Mouse (Mus musculus) lung, adult 2 months (tissue): ENCODE measurements around the gene Olfr1402. TPM values are rescaled to one million over a fixed set of nuclear protein-coding genes. Genes with fewer than 3 reads are reported as not detected.

Experiments used
- DNase-seq: peaks from one replicate; pipeline ENCODE4 v3.0.0; 2022
- H3K4me1 ChIP-seq: fragments of 200-500 bp; 2 replicates; pipeline ENCODE4 v1.6.1; 2011; ENCODE audit warnings: low read length; ENCODE audit not compliant: control insufficient read depth, insufficient read depth
- H3K4me3 ChIP-seq: fragments of 200-500 bp; replicated peaks from 2 replicates; pipeline ENCODE3; 2011; ENCODE audit warnings: low read depth, mild to moderate bottlenecking, control low read depth, low read length; ENCODE audit errors: extremely low read depth
- CTCF ChIP-seq: fragments of 200-500 bp; IDR thresholded peaks from 2 replicates; pipeline ENCODE4 v1.5.1; 2011; ENCODE audit warnings: mild to moderate bottlenecking, low read length, control low read depth; ENCODE audit not compliant: insufficient read depth
- POLR2A ChIP-seq: fragments of 200-500 bp; IDR thresholded peaks from 2 replicates; pipeline ENCODE4 v1.6.1; 2011; ENCODE audit warnings: low read depth, mild to moderate bottlenecking, control low read depth, low read length, borderline replicate concordance; ENCODE audit errors: extremely low read depth
- WGBS: fragments of 180-500 bp; shearing (Covaris S2); methylation state at CpG from one replicate; pipeline ENCODE4 v1.1.7; 2018; 5-methylcytosine and 5-hydroxymethylcytosine counted together
- polyA plus RNA-seq: library from polyadenylated mRNA; depleted of rRNA; stranded (reverse); fragments of >200 nt; gene quantifications from 2 replicates; pipeline ENCODE4 v1.2.3, GENCODE M21; 2012; rRNA removed

Olfr1402 gene
- polyA plus RNA-seq = not detected in 2 replicates

DNA sequence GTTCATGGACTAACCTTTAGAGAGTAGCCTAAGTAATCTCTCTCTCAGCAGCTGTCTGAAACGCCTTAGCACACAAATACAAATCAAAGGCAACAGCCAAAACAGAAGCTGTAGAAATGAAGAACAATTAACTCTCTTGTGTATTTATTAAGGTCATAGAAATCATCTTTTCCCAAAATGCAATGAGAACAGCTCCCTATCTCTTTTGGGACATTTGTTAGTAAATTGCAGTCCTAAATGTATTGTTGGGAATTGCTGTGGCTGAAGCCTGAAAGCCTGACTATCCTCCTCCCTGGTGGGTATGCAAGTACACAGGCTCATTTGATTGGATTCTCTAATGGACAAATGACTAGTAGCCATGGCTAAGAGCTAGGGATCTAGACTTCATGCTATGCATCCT lies at the start of gene Olfr1402:
Gene Olfr1402 (minus strand): TSS at position 101 of the 400 bp plus-strand sequence.
- DNase-seq = no peak
- Histone ChIP-seq H3K4me3 (no peak within 1 kb of the TSS), H3K4me1 (0 out of 2 replicates have a peak, but pooled peaks cover 2% of the 10 kb centered on the region)
- no peak for TF ChIP-seq CTCF
- TF ChIP-seq POLR2A = no peak
- 78% methylated on average over 1 of the region's 1 CpGs for WGBS

DNA sequence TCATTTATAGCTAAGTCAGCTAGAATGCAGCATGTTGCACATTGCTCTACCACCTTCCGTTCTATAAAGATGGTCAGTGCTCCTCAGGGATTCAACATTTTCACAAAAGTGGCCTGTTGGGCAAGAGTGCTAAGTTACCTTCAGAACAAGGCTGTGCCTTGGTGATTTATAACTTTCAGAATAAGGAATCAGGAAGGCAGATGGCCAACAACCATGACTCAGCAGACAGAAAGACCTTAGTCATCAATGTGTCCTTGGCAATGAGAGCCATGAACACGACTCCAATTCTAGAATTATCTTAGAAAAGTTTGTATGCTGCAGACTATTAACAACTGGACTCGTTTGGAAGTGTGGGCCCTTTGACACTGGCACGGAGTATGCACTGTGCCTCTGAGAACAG lies 33.5 kb upstream of the Olfr1402 start:
- Histone ChIP-seq H3K4me1 (no peaks in the 10 kb centered on the region), H3K4me3 (no peak overlapping the region)
- DNase-seq = no peak
- WGBS = 71% methylated on average over 4 of the region's 4 CpGs
- TF ChIP-seq CTCF = no peak
- no peak for TF ChIP-seq POLR2A

- TF ChIP-seq CTCF = no peak
- no peak for TF ChIP-seq POLR2A
- Histone ChIP-seq H3K4me3 (no peak overlapping the region), H3K4me1 (no peaks in the 10 kb centered on the region)
- DNase-seq = no peak
- WGBS = 87% methylated on average over 2 of the region's 2 CpGs
These were observed 16.8 kb upstream of the Olfr1402 start for GRCm38 (mm10) chr3:97438619-97439018.

DNA sequence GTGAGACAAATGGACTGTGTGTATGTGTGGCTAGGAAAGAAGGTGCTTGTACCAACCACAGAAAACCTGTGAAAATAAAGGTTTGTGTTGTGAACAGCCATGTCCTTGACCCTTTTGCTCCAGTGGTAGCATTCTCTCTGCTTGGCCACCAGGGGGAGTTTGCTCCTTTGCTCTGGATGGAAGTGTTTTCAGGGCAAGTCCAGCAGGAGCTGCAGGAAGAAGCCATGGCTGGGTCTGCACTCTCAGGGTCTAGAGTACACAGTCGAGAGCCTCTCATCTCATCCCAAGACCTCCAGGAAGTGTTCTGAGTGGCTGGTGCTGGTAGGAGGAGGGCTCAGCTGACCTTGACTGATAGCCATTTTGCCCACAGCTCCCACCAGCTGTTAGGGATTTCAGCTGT lies 27.5 kb downstream of the Olfr1402 start:
- WGBS = 4% methylated on average over 1 of the region's 1 CpGs
- DNase-seq = peak; percentile 36
- TF ChIP-seq CTCF (peak; percentile 86), POLR2A (no peak)
- H3K4me1 ChIP-seq = no peaks in the 10 kb centered on the region
- no peak overlapping the region for H3K4me3 ChIP-seq

GRCm38 (mm10) chr3:97393079-97393478 lies 28.7 kb downstream of the Olfr1402 start:
- DNase-seq = no peak

GRCm38 (mm10) chr3:97370382-97370781 lies 51.4 kb downstream of the Olfr1402 start:
- TF ChIP-seq POLR2A (no peak), CTCF (no peak)
- DNase-seq = no peak
- Histone ChIP-seq H3K4me3 (no peak overlapping the region), H3K4me1 (no peaks in the 10 kb centered on the region)

More at GRCm38 (mm10) chr3:97393079-97393478, 28.7 kb downstream of the Olfr1402 start:
- H3K4me1 ChIP-seq = no peaks in the 10 kb centered on the region
- H3K4me3 ChIP-seq = no peak overlapping the region
- no peak for TF ChIP-seq POLR2A
- TF ChIP-seq CTCF = peak; percentile 49; the same call in 1 of the 2 replicates
- whole genome bisulfite sequencing = 65% methylated on average over 5 of the region's 5 CpGs

DNA sequence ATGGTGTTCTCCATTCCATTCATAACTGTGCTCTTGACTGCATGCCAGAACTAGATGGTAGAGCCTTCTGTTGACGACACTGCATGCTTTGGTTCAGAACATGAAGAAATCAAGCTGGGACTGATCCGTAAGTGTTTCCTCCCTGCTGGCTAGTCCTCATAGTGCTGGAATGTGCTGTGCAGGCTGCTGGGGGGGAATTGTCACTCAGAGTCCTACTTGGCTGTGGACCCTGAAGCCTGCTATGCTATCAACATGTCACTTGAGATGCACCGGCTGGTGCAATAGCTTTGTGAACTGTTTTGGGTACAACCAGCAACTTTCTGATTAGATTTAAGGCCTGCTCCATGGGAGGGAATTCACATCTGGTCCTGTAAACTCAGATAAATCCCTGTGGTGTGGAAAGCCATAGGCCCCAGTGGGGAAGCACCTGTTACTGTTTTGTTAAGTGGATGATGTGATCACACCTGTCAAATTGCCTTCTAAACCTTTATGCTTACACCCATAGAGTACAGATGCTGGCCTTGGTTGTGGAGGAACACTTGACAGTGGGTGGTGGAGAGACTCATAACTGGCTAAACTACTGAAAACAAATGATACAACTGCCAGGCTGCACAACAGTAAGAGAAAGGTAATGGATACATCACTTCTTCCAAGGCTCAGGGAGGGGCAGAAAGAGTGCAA lies 58.3 kb downstream of the Olfr1402 start:
- 39% methylated on average over 3 of the region's 3 CpGs for WGBS
- no peak overlapping the region for H3K4me3 ChIP-seq
- H3K4me1 ChIP-seq = no peaks in the 10 kb centered on the region
- peak; percentile 17 for DNase-seq
- no peak for TF ChIP-seq CTCF
- TF ChIP-seq POLR2A = no peak

GRCm38 (mm10) chr3:97358448-97358847 lies 63.4 kb downstream of the Olfr1402 start:
- DNase-seq = no peak
- WGBS = 90% methylated on average over 1 of the region's 1 CpGs

More at GRCm38 (mm10) chr3:97358448-97358847, 63.4 kb downstream of the Olfr1402 start:
- no peaks in the 10 kb centered on the region for H3K4me1 ChIP-seq
- no peak overlapping the region for H3K4me3 ChIP-seq
- no peak for TF ChIP-seq POLR2A
- no peak for TF ChIP-seq CTCF

Other genes starting within 250 kb of the Olfr1402 start
- gene Bcl9, start 124.1 kb downstream of the Olfr1402 start, polyA plus RNA-seq = 11.5 and 15.4 TPM in 2 replicates
- 3.8 and 5.2 TPM in 2 replicates for gene Chd1l, start 188.2 kb upstream of the Olfr1402 start, polyA plus RNA-seq
- gene Fmo5, start 206.8 kb upstream of the Olfr1402 start, polyA plus RNA-seq = 8.0 and 15.1 TPM in 2 replicates
- 5.4 and 8.3 TPM in 2 replicates for gene Prkab2, start 236.2 kb upstream of the Olfr1402 start, polyA plus RNA-seq